Mouse (Mus musculus) midbrain, embryonic 14.5 days (tissue): ENCODE measurements around the gene Col7a1. TPM values are rescaled to one million over a fixed set of nuclear protein-coding genes. Genes with fewer than 3 reads are reported as not detected.
A peak's percentile ranks its signal among the peaks of the same experiment; 100 is the strongest.

ENCODE experiments used
- ATAC-seq: fragments of 200-750 bp; cut with Nextera tagmentation; 2 replicates; pipeline ENCODE4 v1.8.0; 2017; ENCODE audit warnings: moderate number of reproducible peaks, moderate library complexity; ENCODE audit not compliant: low FRiP score, low TSS enrichment
- DNase-seq: peaks from one replicate; pipeline ENCODE4 v3.0.0-alpha.2; 2015
- H3K27ac ChIP-seq: fragments of 300-500 bp; sonication (generic); replicated peaks from 2 replicates; pipeline ENCODE4 v1.5.1; 2014; ENCODE audit warnings: mild to moderate bottlenecking, low read depth, low read length, moderate library complexity
- H3K27me3 ChIP-seq: fragments of 300-500 bp; sonication (generic); 2 replicates; pipeline ENCODE4 v1.6.1; 2014; ENCODE audit warnings: low read length, control low read depth, mixed read lengths; ENCODE audit not compliant: control insufficient read depth, insufficient read depth
- H3K36me3 ChIP-seq: fragments of 300-500 bp; sonication (generic); 2 replicates; pipeline ENCODE4 v1.6.1; 2014; ENCODE audit warnings: low read length, control low read depth; ENCODE audit not compliant: control insufficient read depth, insufficient read depth
- H3K4me1 ChIP-seq: fragments of 300-500 bp; sonication (generic); 2 replicates; pipeline ENCODE4 v1.6.1; 2014; ENCODE audit warnings: mild to moderate bottlenecking, antibody characterized with exemption, low read length, control low read depth; ENCODE audit not compliant: control insufficient read depth, insufficient read depth
- H3K4me2 ChIP-seq: fragments of 300-500 bp; sonication (generic); 2 replicates; pipeline ENCODE4 v1.6.1; 2014; ENCODE audit warnings: mild to moderate bottlenecking, low read length, moderate library complexity
- H3K4me3 ChIP-seq: fragments of 300-500 bp; sonication (generic); replicated peaks from 2 replicates; pipeline ENCODE4 v1.5.1; 2014; ENCODE audit warnings: low read depth, low read length
- H3K9ac ChIP-seq: fragments of 300-500 bp; sonication (generic); replicated peaks from 2 replicates; pipeline ENCODE4 v1.6.1; 2014; ENCODE audit warnings: mild to moderate bottlenecking, low read length, moderate library complexity
- H3K9me3 ChIP-seq: fragments of 300-500 bp; sonication (generic); 2 replicates; pipeline ENCODE4 v1.6.1; 2016; ENCODE audit warnings: low read length, control low read depth, mixed read lengths; ENCODE audit not compliant: control insufficient read depth
- WGBS: fragments of 180-500 bp; shearing (Covaris S2); extraction: QIAGEN DNeasy Blood & Tissue Kit; methylation state at CpG from one replicate; pipeline ENCODE4 v1.1.7; 2014; 5-methylcytosine and 5-hydroxymethylcytosine counted together
- polyA plus RNA-seq: library from polyadenylated mRNA; unstranded; fragments of >200 nt; fragmentation: Nextera tagmentation; extraction: Ambion mirVana; gene quantifications from 2 replicates; pipeline ENCODE4 v1.2.1, GENCODE M21; 2014

The Col7a1 gene
- polyA plus RNA-seq, 1 experiment from 2014 or later: 1.5 TPM

DNA sequence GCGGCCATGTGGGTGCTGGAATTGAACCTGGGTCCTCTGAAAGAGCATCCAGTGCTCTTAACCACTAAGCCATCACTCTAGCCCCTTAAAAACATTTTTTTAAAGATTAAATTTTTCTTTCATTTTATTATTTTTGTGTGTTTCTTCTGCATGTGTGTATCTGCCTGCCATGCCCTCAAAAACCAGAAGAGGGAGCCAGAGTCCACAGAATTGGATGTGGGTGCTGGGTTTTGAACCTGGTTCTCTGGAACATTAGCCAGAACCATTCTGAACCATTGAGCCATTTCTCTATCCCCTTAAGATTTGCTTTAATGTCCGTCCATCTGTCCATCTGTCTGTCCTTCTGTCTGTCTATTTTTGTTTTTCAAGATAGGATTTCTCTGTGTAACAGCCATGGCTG, 49.8 kb downstream of the Col7a1 start:
- Histone ChIP-seq H3K36me3 (peaks cover 29% of the 10 kb centered on the region), H3K9ac (no peak overlapping the region), H3K9me3 (no peaks in the 10 kb centered on the region), H3K4me3 (no peak overlapping the region), H3K27ac (no peak overlapping the region), H3K4me2 (no peak overlapping the region), H3K4me1 (no peaks in the 10 kb centered on the region), H3K27me3 (no peaks in the 10 kb centered on the region)
- DNase-seq (peak; percentile 70), ATAC-seq (no peak)
- WGBS: 59% methylated on average over 2 of the region's 2 CpGs

DNA sequence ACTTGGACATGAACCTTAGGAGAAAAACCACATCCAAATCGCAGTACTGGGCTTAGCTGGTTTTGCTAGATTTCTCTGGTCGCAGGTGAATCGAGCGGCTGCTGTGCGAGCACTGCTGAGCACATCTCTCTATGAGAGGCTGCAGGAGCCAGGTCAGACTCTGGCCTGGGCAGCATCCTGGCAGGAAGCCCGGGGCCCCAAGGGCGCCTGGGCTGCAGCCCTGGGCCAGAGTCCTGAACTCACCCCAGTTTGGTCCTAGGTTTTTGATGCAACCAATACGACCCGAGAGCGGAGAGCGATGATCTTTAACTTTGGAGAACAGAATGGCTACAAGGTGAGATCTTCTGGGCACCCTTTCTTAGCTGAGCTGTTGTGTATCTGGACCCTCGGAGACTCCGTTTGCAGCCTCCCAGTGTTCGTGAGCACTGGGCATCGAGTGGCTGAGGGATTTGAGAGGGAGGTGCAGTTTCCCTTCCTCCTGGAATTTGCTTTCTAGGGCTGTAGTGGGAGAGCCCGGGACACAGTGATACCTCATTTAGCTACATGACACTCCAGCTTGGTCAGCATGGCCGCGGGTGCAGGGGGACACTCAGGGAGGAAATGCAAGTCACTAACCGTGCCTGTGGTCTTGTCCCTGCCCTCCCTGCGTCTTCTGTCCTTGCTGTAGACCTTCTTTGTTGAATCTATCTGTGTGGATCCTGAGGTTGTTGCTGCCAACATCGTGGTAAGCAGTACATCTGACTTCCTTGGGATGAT, 53.8 kb downstream of the Col7a1 start:
- Histone ChIP-seq H3K36me3 (peaks cover 61% of the 10 kb centered on the region), H3K9me3 (no peaks in the 10 kb centered on the region), H3K27ac (no peak overlapping the region), H3K4me3 (no peak overlapping the region), H3K9ac (no peak overlapping the region; the same call in 1 of the 2 replicates), H3K4me2 (no peak overlapping the region), H3K27me3 (no peaks in the 10 kb centered on the region), H3K4me1 (no peaks in the 10 kb centered on the region)
- DNase-seq (no peak), ATAC-seq (no peak)
- WGBS: 84% methylated on average over 21 of the region's 21 CpGs

GRCm38 (mm10) chr9:109008081-109008480, 54.7 kb downstream of the Col7a1 start:
- H3K36me3 ChIP-seq: peaks cover 59% of the 10 kb centered on the region
- DNase-seq (no peak), ATAC-seq (no peak)
- 84% methylated on average over 9 of the region's 9 CpGs for WGBS
- H3K4me2 ChIP-seq: no peak overlapping the region
- no peak overlapping the region for H3K27ac ChIP-seq
- no peaks in the 10 kb centered on the region for H3K27me3 ChIP-seq
- no peaks in the 10 kb centered on the region for H3K4me1 ChIP-seq
- H3K9ac ChIP-seq: no peak overlapping the region
- H3K4me3 ChIP-seq: no peak overlapping the region
- no peaks in the 10 kb centered on the region for H3K9me3 ChIP-seq

DNA sequence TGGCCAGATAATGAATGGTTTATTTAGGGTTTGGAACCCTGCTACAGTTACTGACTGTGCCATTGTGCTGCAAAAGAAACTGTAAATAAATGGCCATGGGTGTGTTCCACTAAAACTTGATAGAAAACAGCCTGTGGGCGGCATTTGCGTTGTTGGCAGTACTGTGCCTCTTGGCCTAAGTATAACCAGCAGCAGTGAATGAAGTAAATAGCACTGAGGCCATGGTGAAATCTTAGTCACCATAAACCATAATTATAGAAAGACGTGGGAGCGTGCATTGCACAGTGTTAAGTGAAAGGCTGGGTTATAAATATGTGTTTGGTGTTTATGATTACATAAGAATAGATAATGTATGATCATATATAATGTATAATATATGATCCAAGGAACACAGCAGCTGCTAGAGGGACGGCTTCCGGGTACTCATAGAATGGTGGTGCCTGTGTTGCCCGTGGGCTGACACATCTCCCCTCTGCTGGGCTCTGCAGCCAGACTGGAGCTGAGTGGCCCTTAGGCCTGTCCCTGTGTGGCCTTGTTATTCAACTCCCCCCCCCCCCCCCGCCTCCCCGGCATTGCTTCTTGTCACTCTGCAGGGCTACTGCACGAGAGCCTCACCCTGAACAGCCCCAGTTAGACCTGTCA, 55.7 kb downstream of the Col7a1 start:
- WGBS: 74% methylated on average over 10 of the region's 10 CpGs
- peaks cover 68% of the 10 kb centered on the region for H3K36me3 ChIP-seq
- no peak overlapping the region for H3K4me3 ChIP-seq
- no peak for ATAC-seq
- H3K27me3 ChIP-seq: no peaks in the 10 kb centered on the region
- no peak for DNase-seq
- no peak overlapping the region for H3K4me2 ChIP-seq
- no peak overlapping the region for H3K9ac ChIP-seq
- no peak overlapping the region for H3K27ac ChIP-seq
- no peaks in the 10 kb centered on the region for H3K9me3 ChIP-seq
- H3K4me1 ChIP-seq: no peaks in the 10 kb centered on the region

DNA sequence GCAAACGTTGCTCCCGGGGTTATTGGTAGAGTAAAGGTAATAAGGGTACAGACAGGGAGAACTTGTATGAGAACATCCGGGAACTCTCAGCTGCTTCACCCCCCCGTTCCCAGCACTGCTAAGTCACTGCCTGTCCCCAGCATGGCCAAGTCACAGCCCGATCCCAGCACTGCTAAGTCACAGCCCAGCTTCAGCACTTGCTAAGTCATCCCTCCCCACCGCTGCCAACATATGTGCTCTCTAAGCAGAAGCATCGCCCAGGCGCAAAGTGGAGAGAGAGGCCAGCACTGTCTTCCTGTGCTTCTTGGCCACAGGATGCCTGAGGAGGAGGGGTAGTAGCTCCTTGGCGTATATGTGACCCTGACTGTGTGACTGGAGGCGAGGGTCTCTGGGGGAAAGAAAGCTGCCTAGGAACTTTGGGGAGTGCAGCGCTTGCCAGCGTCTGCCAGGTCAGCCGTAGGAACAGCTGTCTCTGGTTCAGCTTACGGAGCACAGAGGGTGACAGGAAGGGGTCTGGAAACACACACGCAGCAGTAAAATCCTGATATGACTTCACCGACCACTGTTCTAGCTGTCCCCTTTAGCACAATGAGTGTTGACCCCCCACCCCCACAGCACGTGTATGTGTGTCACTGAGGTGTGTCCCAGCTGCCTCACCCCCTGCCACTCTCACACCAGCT, 56.4 kb downstream of the Col7a1 start:
- no peak overlapping the region for H3K4me3 ChIP-seq
- H3K4me1 ChIP-seq: no peaks in the 10 kb centered on the region
- H3K27me3 ChIP-seq: no peaks in the 10 kb centered on the region
- ATAC-seq (no peak), DNase-seq (no peak)
- H3K36me3 ChIP-seq: peaks cover 68% of the 10 kb centered on the region
- no peak overlapping the region for H3K4me2 ChIP-seq
- H3K27ac ChIP-seq: no peak overlapping the region
- no peak overlapping the region for H3K9ac ChIP-seq
- H3K9me3 ChIP-seq: no peaks in the 10 kb centered on the region
- 65% methylated on average over 17 of the region's 17 CpGs for WGBS

- H3K4me2 ChIP-seq: no peak overlapping the region
- H3K9me3 ChIP-seq: no peaks in the 10 kb centered on the region
- H3K9ac ChIP-seq: no peak overlapping the region
- no peak overlapping the region for H3K4me3 ChIP-seq
- 89% methylated on average over 14 of the region's 14 CpGs for whole genome bisulfite sequencing
- peaks cover 68% of the 10 kb centered on the region for H3K36me3 ChIP-seq
- H3K27me3 ChIP-seq: no peaks in the 10 kb centered on the region
- no peaks in the 10 kb centered on the region for H3K4me1 ChIP-seq
- no peak for DNase-seq
- H3K27ac ChIP-seq: no peak overlapping the region
- no peak for ATAC-seq
Observed at GRCm38 (mm10) chr9:109010316-109010690, 56.9 kb downstream of the Col7a1 start.

- H3K9me3 ChIP-seq: no peaks in the 10 kb centered on the region
- H3K9ac ChIP-seq: no peak overlapping the region
- ATAC-seq (no peak), DNase-seq (no peak)
- 86% methylated on average over 8 of the region's 8 CpGs for WGBS
- H3K36me3 ChIP-seq: peaks cover 27% of the 10 kb centered on the region
- H3K4me2 ChIP-seq: no peak overlapping the region
- no peak overlapping the region for H3K4me3 ChIP-seq
- H3K27ac ChIP-seq: no peak overlapping the region
- H3K27me3 ChIP-seq: no peaks in the 10 kb centered on the region
- no peaks in the 10 kb centered on the region for H3K4me1 ChIP-seq
Observed at GRCm38 (mm10) chr9:109015397-109015796, 62.0 kb downstream of the Col7a1 start.

DNA sequence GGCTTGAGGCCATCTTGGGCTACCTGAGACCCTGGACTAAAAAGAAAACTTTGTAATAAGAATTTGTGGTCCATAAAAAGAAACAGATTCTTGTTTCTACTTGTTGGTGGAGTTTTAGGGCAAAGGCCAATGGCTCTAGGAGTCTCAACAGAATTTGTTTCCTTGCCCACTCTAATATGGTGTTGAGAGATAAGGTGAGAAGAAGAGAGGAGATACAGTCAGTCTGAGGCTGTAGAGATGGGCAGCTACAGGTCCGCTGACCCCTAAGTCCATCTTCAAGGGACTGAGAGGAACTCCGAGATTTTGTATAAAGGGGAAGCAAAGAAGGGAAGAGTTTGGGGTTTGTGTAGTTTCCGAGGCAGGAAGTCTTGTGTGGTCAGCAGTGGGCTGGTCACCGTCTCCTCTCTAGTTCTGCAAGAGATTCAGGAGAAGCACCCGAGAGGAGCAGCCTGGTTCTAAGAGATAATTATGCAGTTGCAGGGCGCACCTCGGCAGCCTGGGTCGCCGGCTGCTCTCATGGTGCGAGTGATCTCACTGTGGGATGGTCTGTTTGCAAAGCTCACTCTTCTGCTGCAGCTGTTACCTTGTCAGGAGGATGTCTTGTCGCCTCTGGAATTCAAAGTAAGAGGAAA, 63.7 kb downstream of the Col7a1 start:
- no peaks in the 10 kb centered on the region for H3K27me3 ChIP-seq
- no peak for ATAC-seq
- no peaks in the 10 kb centered on the region for H3K9me3 ChIP-seq
- no peak overlapping the region for H3K9ac ChIP-seq
- H3K4me2 ChIP-seq: no peak overlapping the region
- no peaks in the 10 kb centered on the region for H3K4me1 ChIP-seq
- no peak overlapping the region for H3K4me3 ChIP-seq
- 78% methylated on average over 11 of the region's 11 CpGs for WGBS
- peaks cover 14% of the 10 kb centered on the region; the same call in 1 of the 2 replicates for H3K36me3 ChIP-seq
- H3K27ac ChIP-seq: no peak overlapping the region
- DNase-seq: no peak
